Mouse (Mus musculus) ovary, postnatal 36 days (tissue): ENCODE results near the gene Il9r.
A peak's percentile ranks its signal among the peaks of the same experiment; 100 is the strongest.

Experiments
- DNase-seq: peaks from one replicate; pipeline ENCODE4 v3.0.0; 2022; ENCODE audit warnings: low spot score, mixed read lengths

The Il9r gene

DNA sequence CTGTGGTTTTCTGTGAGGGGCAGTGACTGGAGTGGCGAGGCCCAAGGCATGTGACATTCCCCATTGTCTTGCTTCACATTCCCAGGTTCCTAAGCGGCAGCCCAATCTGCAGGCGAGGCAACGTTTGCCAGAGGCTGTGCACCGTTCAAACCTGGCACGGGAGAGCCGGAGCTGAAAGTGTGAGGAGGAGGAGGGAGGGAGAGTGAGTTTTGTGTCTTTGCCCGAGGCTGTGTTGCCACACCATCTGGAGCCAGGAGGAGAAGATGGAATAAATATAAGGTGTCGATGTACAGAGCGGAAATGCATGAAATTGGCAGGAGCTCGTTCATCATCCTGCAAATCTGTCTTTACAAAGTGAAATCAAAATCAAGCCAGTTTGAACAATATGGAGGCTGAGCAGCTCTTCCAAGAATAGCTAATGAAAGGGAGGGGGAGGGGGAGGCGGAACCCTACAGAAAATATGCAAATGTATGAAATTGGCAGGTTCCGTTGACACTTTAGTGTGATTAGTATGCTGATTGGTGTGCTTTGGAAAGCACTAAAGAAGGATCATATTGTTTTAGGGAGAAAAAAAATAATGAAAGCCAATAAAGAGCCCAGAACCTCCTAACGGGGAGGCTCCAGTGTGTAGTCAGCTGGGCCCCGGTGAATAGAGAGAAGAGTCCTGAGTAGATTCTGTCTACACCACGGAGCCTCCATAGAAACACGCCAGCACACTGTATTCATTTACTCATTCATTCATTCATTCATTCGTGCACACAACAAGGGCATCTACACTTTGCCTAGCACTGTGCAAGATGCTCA, 42.1 kb downstream of the Il9r start:
- DNase-seq = no peak

DNA sequence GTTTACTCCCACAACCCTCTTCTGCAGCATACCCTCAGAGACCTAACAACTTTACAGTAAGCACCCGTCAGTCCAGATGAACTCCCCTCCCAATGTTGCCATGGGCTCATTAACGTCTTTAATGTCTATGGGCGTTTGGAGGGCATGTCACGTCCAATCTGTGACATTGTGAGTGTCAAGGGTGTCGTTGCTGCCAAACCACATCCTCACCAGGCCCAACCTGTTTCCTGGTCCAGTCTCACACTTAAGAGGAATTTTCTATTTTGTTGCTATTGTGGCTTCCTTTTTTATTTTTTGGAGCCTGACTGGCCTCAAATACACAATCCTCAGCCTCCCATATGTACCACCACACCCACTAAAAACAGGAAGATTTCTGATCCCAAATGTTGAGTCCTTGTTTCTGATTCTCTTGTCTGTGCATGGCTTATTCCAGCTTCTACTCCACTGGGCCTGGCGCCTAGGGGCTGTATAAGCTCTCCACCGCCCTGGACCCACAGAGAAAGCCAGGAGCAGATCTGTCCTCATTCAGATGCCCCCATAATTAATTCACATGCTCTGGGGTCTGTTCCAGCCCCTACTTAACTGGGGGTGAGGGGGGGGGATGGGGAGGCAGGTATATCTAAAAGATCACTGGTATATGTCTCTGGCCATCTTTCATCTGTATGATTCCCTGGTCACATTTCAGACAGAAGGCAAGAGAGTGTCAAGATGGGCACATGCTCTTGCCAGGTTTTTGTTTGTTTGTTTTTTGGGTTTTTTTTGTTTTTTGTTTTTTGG, 43.0 kb downstream of the Il9r start:
- no peak for DNase-seq

DNA sequence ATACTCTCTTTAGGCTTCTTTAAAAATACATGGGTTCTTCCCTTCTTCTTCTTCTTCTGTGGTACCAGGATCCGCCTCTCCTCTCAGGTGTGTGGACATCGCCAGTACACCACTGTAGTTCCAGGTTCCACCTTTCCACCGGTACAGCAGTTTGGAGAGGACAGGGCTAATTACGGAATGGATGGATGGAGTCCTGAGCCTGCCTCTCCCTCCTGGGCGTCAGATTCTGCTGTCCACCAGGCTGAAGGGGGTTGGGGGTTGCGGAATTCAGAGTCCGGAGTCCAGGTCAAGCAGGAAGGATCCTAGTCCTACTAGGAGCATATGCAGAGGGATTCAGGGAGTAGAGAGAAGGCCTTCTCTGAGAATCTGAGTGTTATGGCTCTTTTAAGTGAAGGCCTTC, 46.9 kb downstream of the Il9r start:
- no peak for DNase-seq

DNA sequence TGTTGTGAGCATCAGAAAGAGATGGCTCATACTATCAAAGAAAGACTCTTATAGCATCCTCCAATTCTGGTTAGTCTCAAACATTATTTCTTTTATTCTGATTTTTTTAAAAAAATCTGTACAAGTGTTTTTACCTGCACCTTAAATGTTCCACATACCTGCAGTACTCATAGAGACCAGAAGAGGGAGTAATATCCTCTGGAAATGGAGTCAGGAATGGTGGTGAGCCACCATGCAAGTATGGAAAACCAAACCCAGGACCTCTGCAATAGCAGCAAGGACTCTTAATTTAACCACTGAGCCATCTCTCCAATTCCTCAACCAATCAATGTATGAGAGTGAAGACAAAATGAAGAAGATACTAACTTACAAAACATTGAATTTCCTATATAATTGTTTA, 47.3 kb downstream of the Il9r start:
- no peak for DNase-seq

DNA sequence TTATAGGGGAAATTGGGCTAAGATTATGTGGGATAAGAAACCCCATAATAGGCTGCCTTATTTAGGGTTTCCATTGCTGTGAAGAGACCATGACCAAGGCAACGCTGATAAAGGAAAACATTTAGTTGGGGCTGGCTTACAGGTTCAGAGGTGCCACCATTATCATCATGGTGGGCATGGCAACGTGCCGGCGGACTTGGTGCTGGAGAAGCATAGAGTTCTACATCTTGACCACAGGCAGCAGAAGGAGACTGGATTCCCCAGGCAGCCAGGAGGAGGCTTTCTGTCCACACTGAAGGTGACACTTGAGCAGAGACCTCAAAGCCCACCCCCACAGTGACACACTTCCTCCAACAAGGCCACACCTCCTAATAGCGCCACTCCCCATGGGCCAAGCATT, 48.8 kb downstream of the Il9r start:
- DNase-seq = no peak

DNA sequence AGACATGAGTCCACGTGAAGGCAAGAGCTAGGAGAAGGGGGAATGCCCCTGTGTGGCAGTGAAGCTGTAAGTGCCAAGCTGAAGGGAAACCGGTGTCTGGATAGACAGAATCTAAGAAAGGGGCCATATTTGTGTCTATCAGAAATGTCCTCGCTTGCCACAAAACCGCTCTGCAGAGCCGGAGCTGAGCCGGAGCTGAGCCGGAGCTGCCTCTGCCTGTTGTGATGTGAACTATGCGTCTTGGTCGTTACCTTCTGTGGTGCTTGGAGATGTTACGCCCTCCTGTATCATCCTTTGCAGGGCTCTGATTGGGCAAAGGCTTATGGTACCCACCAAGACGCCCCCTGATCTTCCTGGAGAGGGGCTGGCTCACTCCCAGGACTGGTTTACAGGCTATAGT, 50.5 kb downstream of the Il9r start:
- DNase-seq = no peak

DNA sequence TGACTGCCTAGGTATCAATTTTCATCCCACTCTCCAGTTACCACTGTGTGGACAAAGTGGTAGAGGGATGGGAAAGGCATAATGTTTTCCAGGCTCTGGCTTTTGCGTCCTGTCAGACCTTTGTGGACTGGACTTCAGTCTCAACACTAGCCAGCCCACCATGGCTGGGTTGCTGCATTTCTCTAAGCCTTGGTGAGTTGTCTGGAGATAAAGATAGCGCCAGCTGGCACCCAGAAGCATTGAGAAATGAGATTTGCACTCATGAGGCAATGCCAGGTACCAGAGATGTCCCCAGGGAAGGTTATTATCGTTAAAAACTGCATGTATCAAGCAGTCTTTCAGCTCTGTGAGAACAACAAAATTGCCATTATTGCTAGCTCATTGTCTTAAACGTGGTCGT, 57.3 kb downstream of the Il9r start:
- no peak for DNase-seq

DNA sequence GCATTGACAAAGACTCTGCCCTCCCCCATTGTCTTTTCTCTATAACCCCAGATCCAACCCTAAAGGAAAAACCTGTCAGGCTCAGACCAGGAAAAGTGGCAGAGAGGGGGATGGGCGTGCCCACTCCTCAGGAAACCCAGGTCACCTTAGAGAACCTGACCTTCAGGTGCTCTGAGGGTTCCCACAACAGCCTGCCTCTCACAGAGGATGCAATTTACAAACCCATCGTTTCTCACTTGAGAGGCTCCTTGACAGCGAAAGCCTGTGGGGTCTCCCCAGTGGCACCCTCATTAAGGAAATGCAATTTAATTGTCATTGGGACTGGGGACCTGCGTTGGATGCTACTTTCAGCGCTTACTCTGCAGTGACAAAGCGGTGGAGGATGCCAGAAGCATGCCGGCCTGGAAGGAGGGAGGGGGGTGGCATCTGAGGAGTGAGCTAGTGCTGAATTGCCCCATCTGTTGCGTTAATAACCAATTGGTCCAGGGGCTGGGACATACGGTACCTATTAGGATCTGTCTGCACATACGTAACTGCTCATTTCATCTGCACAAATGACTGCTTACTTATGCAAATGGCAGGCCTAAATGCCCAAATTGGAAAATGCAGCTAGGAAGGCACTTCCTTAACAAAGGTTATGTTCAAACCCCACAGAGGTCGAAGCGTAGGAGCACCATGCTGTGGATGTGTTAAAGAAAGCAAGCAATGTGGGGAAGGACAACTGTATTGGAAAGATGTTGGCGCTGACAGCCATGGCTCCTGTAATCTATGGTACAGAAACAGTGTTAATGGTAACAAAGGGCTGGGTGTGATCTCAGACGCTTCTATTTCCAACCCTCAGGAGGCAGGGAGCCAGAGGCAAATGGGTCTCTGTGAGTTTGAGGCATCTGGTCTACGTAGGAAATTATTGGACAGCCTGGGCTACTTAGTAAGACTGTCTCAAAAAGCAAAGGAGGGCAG, 58.2 kb downstream of the Il9r start:
- no peak for DNase-seq

DNA sequence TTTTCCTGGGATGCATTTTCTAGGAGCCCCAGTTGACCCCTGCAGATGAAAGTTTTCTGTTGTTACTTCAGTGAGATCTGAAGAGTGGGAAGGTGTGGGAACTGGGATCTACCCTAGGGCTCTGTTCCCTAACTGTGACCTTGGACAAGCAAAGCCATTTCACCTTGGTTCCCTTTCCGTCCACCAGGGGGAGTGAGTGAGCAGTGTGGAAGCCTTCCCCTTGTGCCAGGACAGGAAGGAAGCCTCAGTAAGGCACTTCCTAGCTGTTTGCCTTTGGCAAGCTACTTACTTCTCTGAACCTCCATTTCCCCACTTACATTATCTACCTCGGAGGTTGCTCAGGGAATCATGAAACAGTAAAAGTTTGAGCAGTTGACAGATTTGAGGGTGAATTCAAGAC, 59.0 kb downstream of the Il9r start:
- peak; percentile 45 for DNase-seq

DNA sequence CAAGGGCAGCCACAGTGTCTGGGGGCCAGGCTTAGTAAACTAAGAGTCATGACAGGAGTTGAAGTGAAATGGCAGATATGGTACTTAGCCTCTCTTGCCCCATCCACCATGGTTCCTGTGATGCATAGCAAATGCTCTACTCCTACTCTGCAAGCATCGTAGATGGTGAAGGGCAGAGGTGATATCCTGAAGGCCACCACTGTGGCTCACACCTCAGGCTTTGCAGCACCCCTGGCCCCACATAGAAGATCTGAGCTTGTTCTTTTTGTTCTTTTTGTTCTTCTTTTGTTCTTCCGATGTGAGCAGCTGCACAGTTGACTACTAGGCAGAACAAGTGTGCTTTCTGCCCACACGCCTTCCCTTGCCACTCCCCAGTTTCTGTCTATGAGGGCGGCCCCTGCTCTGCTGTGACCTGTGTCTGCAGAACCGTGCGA, 60.5 kb downstream of the Il9r start:
- no peak for DNase-seq

DNA sequence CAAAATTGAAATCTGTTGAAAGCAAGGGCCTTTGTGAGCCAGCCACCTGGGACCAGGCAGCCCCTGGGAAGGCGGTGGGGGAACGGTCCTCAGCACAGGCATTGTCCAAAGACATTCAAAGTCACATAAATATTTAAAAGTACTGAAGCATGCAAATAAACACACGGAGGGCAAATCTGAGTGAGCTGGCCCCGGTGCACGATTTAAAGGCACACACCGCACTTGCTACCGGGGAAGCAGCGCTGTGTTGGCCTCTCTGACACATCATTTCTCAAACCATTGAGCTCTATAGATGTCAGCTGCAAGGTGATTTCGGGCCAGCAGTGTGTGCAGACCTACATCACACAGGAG, 61.5 kb downstream of the Il9r start:
- no peak for DNase-seq

DNA sequence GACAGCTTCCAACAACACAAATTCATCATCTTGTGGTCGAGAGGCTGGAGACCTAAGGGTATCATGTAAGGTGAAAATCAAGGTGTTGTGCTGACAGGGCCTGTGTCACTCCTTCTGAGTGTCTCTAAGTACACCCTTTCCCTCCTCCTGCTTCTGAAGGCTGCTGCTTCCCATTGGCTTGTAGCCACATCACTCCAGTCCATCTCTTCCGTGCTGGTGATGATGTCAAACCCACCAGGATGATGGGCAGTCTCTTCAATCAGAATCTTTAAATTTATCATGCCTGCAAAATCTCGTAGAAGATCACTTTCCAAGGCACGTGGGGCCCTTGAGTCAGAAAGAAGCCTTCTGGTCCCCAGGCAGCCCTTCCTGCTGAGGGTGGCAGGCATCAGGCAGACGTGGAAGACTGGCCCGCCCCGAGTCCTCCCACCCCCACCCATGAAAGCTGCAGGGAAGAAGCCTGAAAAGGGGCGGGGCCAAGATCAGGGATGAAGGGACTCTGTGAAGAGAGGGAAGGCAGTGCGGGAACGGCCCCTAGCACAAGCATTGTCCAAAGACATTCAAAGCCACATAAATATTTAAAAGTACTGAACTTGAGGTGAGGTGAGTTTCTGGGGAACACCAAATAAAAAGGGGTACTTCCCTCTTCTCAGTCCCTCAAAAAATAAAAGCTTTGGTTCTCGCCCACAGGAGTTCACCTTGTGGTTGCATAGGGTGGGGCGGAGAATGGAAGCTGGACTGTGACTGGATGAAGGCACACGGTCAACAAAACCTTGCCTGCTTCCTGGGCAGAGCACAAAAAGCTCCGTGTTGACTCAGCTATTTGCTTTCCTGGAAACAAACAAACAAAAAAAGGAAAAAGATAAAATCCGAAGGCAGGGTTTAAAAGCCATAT, 62.1 kb downstream of the Il9r start:
- peak; percentile 20 for DNase-seq
